Mouse (Mus musculus): Measurements from ENCODE around the gene Olfr168.
"Not testable (repeated sequence)": the region's sequence is repeated elsewhere in the genome, so short reads cannot be mapped to it uniquely, and the experiment has no call there.

Olfr168 gene

GRCm38 (mm10) chr16:19535455-19535854 lies at the start of gene Olfr168:
Gene Olfr168, minus strand, starts transcription at chr16:19535555.
- no peak for DNase-seq

GRCm38 (mm10) chr16:19571709-19572108 lies 36.4 kb upstream of the Olfr168 start, which contains the start of gene Olfr169:
Gene Olfr169, minus strand, starts transcription at chr16:19571809.
- not testable (repeated sequence) for DNase-seq

- not testable (repeated sequence) for DNase-seq
Measured at GRCm38 (mm10) chr16:19553429-19553828, 18.1 kb upstream of the Olfr168 start.

DNA sequence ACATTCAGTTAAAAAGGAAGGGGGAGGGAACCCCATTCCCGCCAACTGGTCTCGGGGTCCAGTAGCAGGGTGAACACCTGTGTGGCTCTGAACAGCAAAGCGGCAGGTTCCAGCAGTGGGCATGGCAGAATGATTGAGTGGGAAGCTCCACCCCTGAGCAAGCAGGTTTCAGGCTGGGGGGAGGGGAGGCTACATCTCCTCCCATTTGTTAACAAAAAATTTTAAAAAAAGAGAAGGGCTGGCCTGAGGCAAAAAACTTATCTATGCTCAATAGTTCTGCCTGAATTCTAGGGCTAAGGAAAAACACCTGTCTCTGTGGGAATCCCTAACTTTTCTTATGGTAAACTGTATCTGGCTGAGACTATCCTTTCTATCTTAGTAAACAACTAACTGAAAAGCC lies 16.9 kb upstream of the Olfr168 start:
- not testable (repeated sequence) for DNase-seq

DNA sequence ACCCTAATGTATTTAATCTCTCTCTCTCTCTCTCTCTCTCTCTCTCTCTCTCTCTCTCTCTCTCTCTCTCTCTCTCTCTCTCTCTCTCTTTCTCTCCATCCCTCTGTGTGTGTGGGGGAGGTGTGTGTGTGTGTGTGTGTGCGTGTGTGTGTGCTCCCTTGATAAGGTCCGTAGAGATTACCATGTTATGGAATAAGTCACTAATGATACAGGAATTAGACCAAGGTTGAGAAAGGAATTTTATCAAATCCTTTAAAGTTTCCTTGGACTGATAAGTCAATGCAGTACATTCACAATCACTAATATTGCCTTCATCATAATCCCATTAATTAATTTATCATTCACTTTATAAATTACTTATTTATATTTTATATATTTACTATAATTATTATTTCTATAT lies 13.2 kb downstream of the Olfr168 start, which contains the start of gene Olfr167:
TSS of gene Olfr167 (minus strand) at position 101 of the 400 bp plus-strand sequence.
- no peak for DNase-seq

DNA sequence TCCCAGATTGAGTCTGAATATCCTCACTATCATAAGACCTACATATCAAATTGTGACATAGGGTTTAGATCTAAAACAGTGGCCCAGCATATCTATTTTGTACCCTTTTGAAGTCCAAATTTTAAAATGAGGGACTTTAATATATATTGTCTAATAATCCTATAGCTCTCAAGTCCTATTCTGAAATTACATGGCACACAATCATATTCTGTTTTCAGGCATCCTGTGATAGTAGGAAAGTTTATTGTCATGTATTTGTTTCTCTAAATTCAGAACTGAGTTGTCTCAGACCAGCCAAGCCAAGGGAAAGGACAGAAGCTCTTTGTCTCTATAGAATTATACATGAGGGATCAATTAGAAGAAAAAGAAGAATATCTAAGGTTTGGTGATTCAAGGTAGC lies 52.0 kb downstream of the Olfr168 start, which contains the start of gene Olfr166:
TSS of gene Olfr166 (plus strand) at position 301 of the 400 bp plus-strand sequence.
- no peak for DNase-seq
